Mouse (Mus musculus): ENCODE data around the gene Camk1g.

- no peak for TF ChIP-seq CTCF (IDR thresholded peaks at IDR 0.05; ENCODE audit: low read depth, low read length)
- TF ChIP-seq GATA1 (IDR thresholded peaks at IDR 0.05; ENCODE audit: borderline replicate concordance, low read length): no peak
- no peak for TF ChIP-seq TAL1 (conservative IDR thresholded peaks at IDR 0.05; ENCODE audit: low read depth, low read length)
Observed at GRCm38 (mm10) chr1:193319721-193320120, 50.4 kb downstream of the Camk1g start.
